Mouse (Mus musculus): ENCODE data around the gene Pde6c.

Gene Pde6c

GRCm38 (mm10) chr19:38132481-38132880 is at the start of gene Pde6c:
Pde6c (plus strand) TSS chr19:38132781.
- no peak for DNase-seq (ENCODE audit: low read depth, low spot score)

- no peak for DNase-seq (ENCODE audit: low read depth, low spot score)
These were observed 49.6 kb upstream of the Pde6c start for GRCm38 (mm10) chr19:38082931-38083525.

- no peak for DNase-seq (ENCODE audit: low read depth, low spot score)
These were observed 46.7 kb upstream of the Pde6c start for GRCm38 (mm10) chr19:38085841-38086240.

GRCm38 (mm10) chr19:38086948-38087551 is 45.5 kb upstream of the Pde6c start:
- peak; percentile 77 for DNase-seq (ENCODE audit: low read depth, low spot score)

GRCm38 (mm10) chr19:38089358-38089757 is 43.2 kb upstream of the Pde6c start:
- no peak for DNase-seq (ENCODE audit: low read depth, low spot score)

- DNase-seq (ENCODE audit: low read depth, low spot score): no peak
These were observed 41.0 kb upstream of the Pde6c start for GRCm38 (mm10) chr19:38091512-38091985.

GRCm38 (mm10) chr19:38096231-38096630 is 36.4 kb upstream of the Pde6c start:
- DNase-seq (ENCODE audit: low read depth, low spot score): peak; percentile 67

- peak; percentile 58 for DNase-seq (ENCODE audit: low read depth, low spot score)
These were observed 35.5 kb upstream of the Pde6c start, which contains the start of gene Ffar4 for GRCm38 (mm10) chr19:38096858-38097758. Ffar4 (plus strand) TSS chr19:38097071.

GRCm38 (mm10) chr19:38107871-38108270 is 24.7 kb upstream of the Pde6c start:
- no peak for DNase-seq (ENCODE audit: low read depth, low spot score)

- DNase-seq (ENCODE audit: low read depth, low spot score): peak; percentile 55
These were observed 22.9 kb upstream of the Pde6c start for GRCm38 (mm10) chr19:38109506-38110242.

- no peak for DNase-seq (ENCODE audit: low read depth, low spot score)
These were observed 21.5 kb upstream of the Pde6c start for GRCm38 (mm10) chr19:38111056-38111455.

GRCm38 (mm10) chr19:38112575-38112974 is 20.0 kb upstream of the Pde6c start:
- DNase-seq (ENCODE audit: low read depth, low spot score): no peak

- no peak for DNase-seq (ENCODE audit: low read depth, low spot score)
These were observed 17.6 kb upstream of the Pde6c start for GRCm38 (mm10) chr19:38114834-38115491.

- peak; percentile 36 for DNase-seq (ENCODE audit: low read depth, low spot score)
These were observed 12.3 kb upstream of the Pde6c start for GRCm38 (mm10) chr19:38120123-38120760.

- peak; percentile 35 for DNase-seq (ENCODE audit: low read depth, low spot score)
These were observed 8.7 kb upstream of the Pde6c start for GRCm38 (mm10) chr19:38123921-38124320.

- peak; percentile 69 for DNase-seq (ENCODE audit: low read depth, low spot score)
These were observed 8.0 kb upstream of the Pde6c start for GRCm38 (mm10) chr19:38124401-38125218.

GRCm38 (mm10) chr19:38125219-38125610 is 7.4 kb upstream of the Pde6c start, which contains the start of gene Rbp4:
Rbp4 (minus strand) TSS chr19:38125281.
- DNase-seq (ENCODE audit: low read depth, low spot score): no peak

GRCm38 (mm10) chr19:38126656-38127055 is 5.9 kb upstream of the Pde6c start:
- no peak for DNase-seq (ENCODE audit: low read depth, low spot score)

- no peak for DNase-seq (ENCODE audit: low read depth, low spot score)
These were observed 1.4 kb downstream of the Pde6c start for GRCm38 (mm10) chr19:38133986-38134385.

- DNase-seq (ENCODE audit: low read depth, low spot score): no peak
These were observed 2.2 kb downstream of the Pde6c start for GRCm38 (mm10) chr19:38134806-38135205.

Measured in ZHBTc4 (cell line).